Mouse (Mus musculus): ENCODE measurements around the gene Olfr870.
"Not testable (repeated sequence)": the region's sequence is repeated elsewhere in the genome, so short reads cannot be mapped to it uniquely, and the experiment has no call there.

The Olfr870 gene

DNA sequence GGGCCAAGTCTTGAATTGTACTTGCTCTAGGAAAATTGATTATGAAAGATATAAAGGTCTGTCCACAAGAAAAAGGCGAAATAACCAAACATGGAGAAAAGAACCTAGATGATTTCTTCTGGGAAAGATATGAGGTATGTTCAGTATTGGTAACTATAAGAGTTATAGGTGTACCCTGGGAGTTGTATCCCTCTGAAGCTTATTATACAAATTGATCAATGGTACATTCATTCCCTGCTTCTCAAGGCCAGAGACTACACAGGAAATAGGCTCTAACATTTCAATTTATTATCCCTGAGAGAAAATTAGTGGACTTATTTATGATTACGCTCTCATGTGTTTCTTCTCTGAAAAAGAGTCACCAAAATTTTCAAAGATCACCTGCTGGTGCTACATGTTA, at the start of gene Olfr870:
Gene Olfr870 (minus strand): TSS at position 101 of the 400 bp plus-strand sequence.
- DNase-seq (ENCODE audit: low spot score in 2 of 2): no peak

DNA sequence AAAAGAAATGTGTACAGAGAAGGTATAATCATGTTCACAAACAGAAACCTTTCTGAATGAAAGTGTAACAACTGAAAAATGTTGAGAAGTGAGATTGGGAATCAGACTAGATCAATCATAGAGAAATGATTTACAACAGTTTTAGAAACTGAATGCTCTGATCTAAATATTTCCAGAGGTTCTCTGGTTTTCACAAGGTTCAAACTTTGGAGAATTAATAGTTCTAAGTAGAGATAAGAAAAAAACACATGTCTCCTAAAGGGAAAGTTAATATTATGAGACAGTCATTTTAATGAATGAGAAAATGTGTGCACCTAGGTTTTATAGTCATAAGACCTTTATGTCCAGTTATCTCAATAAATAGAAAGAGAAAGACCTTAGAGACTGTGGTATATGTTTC, 38.0 kb upstream of the Olfr870 start, which contains the start of gene Olfr871:
Gene Olfr871 (plus strand): TSS at position 301 of the 400 bp plus-strand sequence.
- DNase-seq (ENCODE audit: low spot score in 2 of 2): no peak

DNA sequence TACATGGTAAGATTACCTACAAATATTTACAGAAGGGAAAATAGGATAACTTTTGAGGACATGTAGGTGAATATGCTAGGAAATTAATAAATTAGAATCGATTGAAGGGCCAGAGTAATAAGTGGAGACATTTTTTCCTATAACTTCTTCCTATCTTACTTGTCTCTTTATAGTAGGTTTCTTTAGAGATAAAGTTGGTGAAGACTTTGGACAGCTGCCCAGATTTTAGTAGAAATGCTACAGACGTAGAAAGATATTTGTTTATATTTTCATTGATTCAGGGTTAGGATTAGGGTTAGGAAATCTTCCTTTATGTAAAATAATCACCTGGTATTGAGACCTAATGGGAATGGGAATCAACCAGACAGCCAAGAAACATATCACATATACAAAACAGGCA, 37.6 kb upstream of the Olfr870 start:
- DNase-seq (ENCODE audit: low spot score in 2 of 2): no peak

DNA sequence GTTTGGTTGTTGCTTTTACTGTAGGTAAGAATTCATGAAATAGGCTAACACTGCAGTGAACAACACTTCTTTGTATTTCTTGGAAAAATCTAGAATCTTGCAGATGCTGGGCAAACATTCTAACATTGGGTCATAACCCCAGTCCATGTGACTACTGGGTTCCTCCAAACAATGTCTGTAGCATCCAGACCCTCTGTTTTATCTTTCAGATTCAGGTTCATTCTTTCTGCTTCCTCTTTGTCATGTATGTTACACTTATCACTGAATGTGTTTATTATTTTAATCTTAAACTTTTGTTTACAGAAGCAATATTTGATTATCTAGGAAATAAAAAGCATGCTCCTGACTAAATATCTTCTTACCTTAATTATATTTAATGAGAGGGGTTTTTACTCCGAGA, 37.0 kb upstream of the Olfr870 start:
- no peak for DNase-seq (ENCODE audit: low spot score in 2 of 2)

DNA sequence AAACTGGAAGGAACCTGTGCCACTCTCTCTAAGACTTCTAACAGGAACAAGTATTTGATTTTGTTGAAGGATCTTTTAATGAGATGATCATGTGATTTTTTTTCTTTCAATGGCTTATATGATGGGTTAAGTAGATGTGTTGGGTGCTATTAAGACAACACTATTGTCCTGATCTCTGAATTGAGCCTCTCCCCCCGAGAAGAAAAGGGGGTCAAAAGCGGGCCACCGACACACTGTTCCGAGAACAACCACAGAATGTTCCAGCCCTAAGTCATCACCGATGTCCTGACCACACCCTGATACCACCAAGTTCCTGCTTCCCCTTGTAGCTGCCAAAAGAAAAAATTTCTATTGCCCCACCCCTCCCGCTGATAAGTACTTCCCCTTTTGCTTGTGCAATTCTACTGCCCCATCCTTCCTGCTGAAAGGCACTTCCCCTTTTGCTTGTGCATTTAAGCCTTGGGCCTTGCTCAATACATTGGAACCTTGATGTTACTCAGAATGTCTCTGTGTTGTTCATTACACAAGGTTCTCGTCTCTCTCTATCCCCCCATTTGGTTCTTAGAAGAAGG, 29.6 kb upstream of the Olfr870 start:
- not testable (repeated sequence) for DNase-seq (ENCODE audit: low spot score in 2 of 2)

DNA sequence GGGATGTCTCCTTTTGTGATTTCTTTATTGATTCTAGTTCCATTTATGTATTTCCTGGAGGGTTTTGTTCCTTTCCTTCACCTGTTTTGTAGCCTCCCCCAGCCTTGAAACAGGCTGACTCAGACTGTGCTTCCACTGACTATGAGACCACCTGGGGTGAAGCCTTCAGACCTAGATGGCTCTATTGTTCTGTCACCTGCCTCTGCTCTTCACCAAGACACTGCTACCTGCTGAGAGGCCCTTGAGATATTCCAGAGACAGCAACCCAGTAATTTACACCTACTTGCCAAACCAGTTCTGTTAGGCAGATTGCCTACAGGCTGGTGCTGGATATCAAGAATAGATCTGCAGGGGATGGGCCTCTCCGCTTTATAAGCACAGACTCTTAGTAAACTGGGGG, 28.3 kb upstream of the Olfr870 start:
- no peak for DNase-seq (ENCODE audit: low spot score in 2 of 2)

DNA sequence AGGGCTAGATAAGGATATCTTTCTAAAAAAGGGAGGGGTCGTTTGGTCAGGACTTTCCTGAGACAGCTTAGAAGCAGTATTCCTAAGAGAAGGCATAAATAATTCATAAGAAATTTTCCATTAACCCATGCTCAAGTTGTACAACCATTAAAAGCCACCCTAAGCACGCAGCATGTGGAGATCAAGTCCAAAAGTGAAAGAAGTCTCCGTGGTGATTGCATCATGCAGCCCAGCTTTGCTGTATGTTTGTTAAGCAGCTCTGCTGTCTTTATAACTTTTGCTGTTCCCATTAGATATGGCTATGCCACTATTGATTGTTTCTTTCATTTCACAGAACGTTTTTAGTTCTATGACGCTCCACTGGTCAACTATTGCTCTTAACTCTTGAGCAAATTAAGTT, 5.6 kb upstream of the Olfr870 start:
- DNase-seq (ENCODE audit: low spot score in 2 of 2): no peak

DNA sequence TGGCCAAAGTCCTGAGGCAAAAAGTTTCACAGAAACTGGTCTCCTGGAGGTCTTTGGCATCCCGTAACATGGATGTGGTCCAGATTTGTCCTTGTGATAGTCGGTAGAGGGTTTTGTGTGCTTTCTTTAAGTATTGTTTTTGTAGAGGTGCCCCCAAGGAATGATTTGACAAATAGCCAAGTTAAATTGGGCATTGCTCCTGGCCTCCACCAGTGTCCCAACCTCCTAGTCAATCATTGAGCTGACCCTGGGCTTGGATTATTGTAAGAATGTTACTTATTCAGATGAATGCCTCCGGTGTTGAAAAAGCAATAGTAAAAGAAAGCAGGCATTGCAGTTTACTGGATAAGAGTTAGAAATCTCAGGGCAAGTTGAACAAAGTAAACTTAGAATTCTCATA, 24.2 kb downstream of the Olfr870 start:
- no peak for DNase-seq (ENCODE audit: low spot score in 2 of 2)

DNA sequence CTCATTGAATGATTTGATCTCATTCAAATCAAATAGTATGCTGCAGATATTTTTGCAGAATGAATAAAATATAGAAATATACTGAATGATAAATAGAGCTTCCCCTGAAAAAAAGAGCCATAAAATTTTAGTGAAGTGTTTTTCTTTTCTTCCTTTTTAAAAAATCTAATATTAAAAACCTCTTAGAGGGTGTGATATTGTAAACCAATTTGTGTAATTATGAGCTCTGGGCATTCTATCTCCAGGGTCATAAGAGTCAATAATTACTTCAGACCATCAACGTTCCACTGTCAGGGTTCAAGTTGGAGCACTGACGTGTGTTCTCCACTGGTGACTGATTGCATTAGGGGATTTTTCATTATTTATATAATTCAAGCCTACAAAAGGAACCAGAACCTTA, 45.1 kb downstream of the Olfr870 start, which contains the start of gene Olfr869:
Gene Olfr869 (plus strand): TSS at position 301 of the 400 bp plus-strand sequence.
- no peak for DNase-seq (ENCODE audit: low spot score in 2 of 2)

Measured in frontal cortex, postnatal 10 days (tissue).